Comparison of ENCODE assay signal across 9 mouse cellular contexts in the genomic region with DNA sequence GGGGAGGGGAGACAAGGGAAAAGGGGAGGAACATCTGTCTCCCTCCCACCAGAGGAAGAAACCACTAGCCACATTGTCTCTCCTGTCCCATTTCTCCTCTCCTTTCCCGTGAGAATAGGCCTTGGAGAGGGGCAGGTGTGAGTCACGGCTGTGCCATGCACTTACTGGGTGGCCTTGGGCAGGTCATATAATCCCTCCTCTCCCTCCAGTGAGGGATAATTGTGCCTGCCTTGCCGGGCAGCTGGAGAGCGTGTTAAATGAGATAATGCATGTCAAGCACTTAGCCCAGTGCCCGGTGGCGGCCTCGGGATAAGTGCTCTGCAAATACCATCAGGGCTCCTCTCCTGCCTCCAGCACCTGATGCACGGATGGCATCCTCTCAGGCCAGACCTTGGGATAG.
DNase-seq lines count a peak whose midpoint lies in the region; ATAC-seq and TF ChIP-seq lines count a peak whose summit lies in the region.
"Had no signal": no experiment of that assay in that cellular context is flagged by ENCODE, and none has a peak within 500 bp of the region (broad histone marks: within the 10 kb centered on the region; RNA-seq: fewer than 3 reads in every experiment).

No protein-coding gene starts in this region.

- peak overlapping the region; percentile 17; the same call in 1 of the 2 replicates for H3K4me2 ChIP-seq in lung, embryonic 15.5 days
- no peak overlapping the region for H3K4me2 ChIP-seq in limb, embryonic 14.5 days (replicated peaks; ENCODE audit: low read depth, low read length, severe bottlenecking)
- 0 out of 2 replicates have a peak overlapping the region, but pooled peaks have one; percentile 21 for H3K4me2 ChIP-seq in stomach, embryonic 16.5 days (ENCODE audit: low read depth, low read length)

- DNase-seq in adrenal gland, postnatal 14 days, result peak; percentile 63
- DNase-seq in adrenal gland, postnatal 4 days (ENCODE audit: low spot score in 2 of 2), result no peak
- DNase-seq in lung, adult 18-20 months, result no peak
- DNase-seq in limb, embryonic 14.5 days (ENCODE audit: low spot score), result no peak
- DNase-seq in cerebellum, adult 9-10 months, result no peak
- no peak for DNase-seq in frontal cortex, postnatal 14 days (ENCODE audit: low spot score in 2 of 2)

- no peaks in the 10 kb centered on the region for H3K27me3 ChIP-seq in lung, embryonic 15.5 days
- no peaks in the 10 kb centered on the region for H3K27me3 ChIP-seq in limb, embryonic 14.5 days (ENCODE audit: control insufficient read depth, insufficient read depth, low read length)
- no peaks in the 10 kb centered on the region for H3K27me3 ChIP-seq in stomach, embryonic 16.5 days (ENCODE audit: control insufficient read depth, insufficient read depth, low read length)

- no peak overlapping the region for H3K4me3 ChIP-seq in lung, embryonic 15.5 days
- H3K4me3 ChIP-seq in limb, embryonic 14.5 days (replicated peaks; ENCODE audit: low read length), result no peak overlapping the region
- no peak overlapping the region for H3K4me3 ChIP-seq in stomach, embryonic 16.5 days (replicated peaks; ENCODE audit: low read length)

- WGBS in lung, embryonic 15.5 days, result 25% methylated on average over 8 of the region's 8 CpGs
- WGBS in limb, embryonic 14.5 days, result 13% methylated on average over 8 of the region's 8 CpGs
- WGBS in stomach, embryonic 16.5 days, result 29% methylated on average over 8 of the region's 8 CpGs

- H3K9me3 ChIP-seq in lung, embryonic 15.5 days, result no peaks in the 10 kb centered on the region
- no peaks in the 10 kb centered on the region for H3K9me3 ChIP-seq in limb, embryonic 14.5 days (ENCODE audit: control insufficient read depth, low read length)
- no peaks in the 10 kb centered on the region for H3K9me3 ChIP-seq in stomach, embryonic 16.5 days (replicated peaks; ENCODE audit: control insufficient read depth, low read length)

- no peak for ATAC-seq in lung, embryonic 15.5 days (ENCODE audit: borderline replicate concordance, extremely low read depth, low FRiP score, low TSS enrichment)
- ATAC-seq in limb, embryonic 14.5 days (ENCODE audit: low FRiP score, low read depth), result 0 out of 2 replicates have a peak, but pooled peaks have one; percentile 4
- ATAC-seq in stomach, embryonic 16.5 days (ENCODE audit: insufficient read depth, low FRiP score), result no peak

- H3K27ac ChIP-seq in lung, embryonic 15.5 days, result peak overlapping the region; percentile 75; the same call in 1 of the 2 replicates
- peak overlapping the region; percentile 50; the same call in 1 of the 2 replicates for H3K27ac ChIP-seq in limb, embryonic 14.5 days (replicated peaks; ENCODE audit: low read depth, low read length)
- no peak overlapping the region; the same call in 1 of the 2 replicates for H3K27ac ChIP-seq in stomach, embryonic 16.5 days (ENCODE audit: low read length)
- H3K27ac ChIP-seq: macrophage had no signal

- H3K36me3 ChIP-seq in lung, embryonic 15.5 days, result no peaks in the 10 kb centered on the region
- peaks cover 32% of the 10 kb centered on the region for H3K36me3 ChIP-seq in limb, embryonic 14.5 days (ENCODE audit: control insufficient read depth, insufficient read depth, low read length)
- peaks cover 3% of the 10 kb centered on the region; the same call in 1 of the 2 replicates for H3K36me3 ChIP-seq in stomach, embryonic 16.5 days (ENCODE audit: control insufficient read depth, insufficient read depth, low read length)

- H3K4me1 ChIP-seq in lung, embryonic 15.5 days, result peaks cover 67% of the 10 kb centered on the region
- peaks cover 48% of the 10 kb centered on the region for H3K4me1 ChIP-seq in limb, embryonic 14.5 days (ENCODE audit: control insufficient read depth, insufficient read depth, low read length)
- peaks cover 46% of the 10 kb centered on the region for H3K4me1 ChIP-seq in stomach, embryonic 16.5 days (ENCODE audit: control insufficient read depth, insufficient read depth, low read length)

- TF ChIP-seq POLR2A in limb, embryonic 14.5 days (IDR thresholded peaks at IDR 0.05; ENCODE audit: borderline replicate concordance, extremely low read depth, insufficient read depth, insufficient read length), result no peak

- H3K9ac ChIP-seq in lung, embryonic 15.5 days, result no peak overlapping the region
- 0 out of 2 replicates have a peak overlapping the region, but pooled peaks have one; percentile 21 for H3K9ac ChIP-seq in limb, embryonic 14.5 days (ENCODE audit: low read depth, low read length, severe bottlenecking)
- 0 out of 2 replicates have a peak overlapping the region, but pooled peaks have one; percentile 1 for H3K9ac ChIP-seq in stomach, embryonic 16.5 days (ENCODE audit: low read length)
